Mouse (Mus musculus) olfactory bulb, adult 2 months (tissue): ENCODE measurements around the gene Bdnf.

Experiments
- CTCF ChIP-seq: fragments of 200-500 bp; IDR thresholded peaks from 2 replicates; pipeline ENCODE4 v1.5.1; 2012; ENCODE audit warnings: low read depth, mild to moderate bottlenecking, low read length, moderate library complexity; ENCODE audit not compliant: insufficient read depth
- POLR2A ChIP-seq: fragments of 200-500 bp; IDR thresholded peaks from 2 replicates; pipeline ENCODE4 v1.6.1; 2012; ENCODE audit warnings: mild to moderate bottlenecking, low read depth, low read length, moderate library complexity; ENCODE audit not compliant: insufficient read depth

DNA sequence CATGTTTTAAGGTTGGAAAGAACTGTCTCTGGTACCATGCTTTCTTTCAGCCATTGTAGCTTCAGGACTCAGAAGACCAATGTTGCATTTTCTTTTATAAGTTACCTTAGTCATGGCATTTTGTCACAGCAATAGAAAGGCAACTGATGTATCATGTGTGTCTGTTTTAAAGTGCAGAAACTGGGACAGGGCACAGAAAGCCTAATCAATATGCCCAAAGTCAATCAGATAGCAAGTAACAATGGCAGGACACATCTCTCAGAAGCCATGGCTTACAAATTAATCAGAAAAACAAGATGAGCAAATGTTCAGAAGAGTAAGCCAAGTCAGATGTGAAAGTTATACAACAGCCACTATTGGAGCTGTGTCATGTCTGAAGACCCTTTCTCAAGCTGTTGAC lies 73.9 kb downstream of the Bdnf start:
- TF ChIP-seq CTCF (no peak), POLR2A (no peak)
